Mouse (Mus musculus): ENCODE data around the gene Itln1. TPM values are rescaled to one million over a fixed set of nuclear protein-coding genes. Genes with fewer than 3 reads are reported as not detected.
"Not testable (repeated sequence)": the region's sequence is repeated elsewhere in the genome, so short reads cannot be mapped to it uniquely, and the experiment has no call there.

Gene Itln1
- polyA plus RNA-seq, 1 experiment from 2014 or later, result not detected

- Histone ChIP-seq H3K9ac (no peak overlapping the region), H3K4me3 (no peak overlapping the region), H3K4me1 (no peaks in the 10 kb centered on the region), H3K27ac (no peak overlapping the region), H3K36me3 (replicated peaks) (no peaks in the 10 kb centered on the region), H3K4me2 (no peak overlapping the region), H3K27me3 (replicated peaks) (no peaks in the 10 kb centered on the region), H3K9me3 (no peaks in the 10 kb centered on the region)
- 80% methylated on average over 9 of the region's 9 CpGs for WGBS
- no peak for ATAC-seq (replicated peaks)
Measured at GRCm38 (mm10) chr1:171473920-171474640, 61.0 kb downstream of the Itln1 start.

GRCm38 (mm10) chr1:171473506-171473905 lies 61.6 kb downstream of the Itln1 start:
- no peak overlapping the region for H3K4me2 ChIP-seq
- H3K9me3 ChIP-seq, result no peaks in the 10 kb centered on the region
- H3K4me1 ChIP-seq, result no peaks in the 10 kb centered on the region
- no peak overlapping the region for H3K9ac ChIP-seq
- H3K36me3 ChIP-seq (replicated peaks), result no peaks in the 10 kb centered on the region
- 80% methylated on average over 4 of the region's 4 CpGs for WGBS
- no peak overlapping the region for H3K4me3 ChIP-seq
- no peak overlapping the region for H3K27ac ChIP-seq
- no peak for ATAC-seq (replicated peaks)
- H3K27me3 ChIP-seq (replicated peaks), result no peaks in the 10 kb centered on the region

- not testable (repeated sequence) for H3K4me1 ChIP-seq; H3K27ac ChIP-seq; H3K36me3 ChIP-seq (replicated peaks); H3K4me2 ChIP-seq; H3K4me3 ChIP-seq; H3K27me3 ChIP-seq (replicated peaks); H3K9me3 ChIP-seq; ATAC-seq (replicated peaks); H3K9ac ChIP-seq
- WGBS, result 88% methylated on average over 8 of the region's 8 CpGs
Measured at GRCm38 (mm10) chr1:171471941-171472340, 63.2 kb downstream of the Itln1 start.

- 44% methylated on average over 1 of the region's 1 CpGs for WGBS
Measured at GRCm38 (mm10) chr1:171471452-171471851, 63.6 kb downstream of the Itln1 start.

GRCm38 (mm10) chr1:171470896-171471295 lies 64.2 kb downstream of the Itln1 start:
- no peak for ATAC-seq (replicated peaks)
- Histone ChIP-seq H3K4me2 (no peak overlapping the region), H3K36me3 (replicated peaks) (no peaks in the 10 kb centered on the region), H3K27ac (no peak overlapping the region), H3K9ac (no peak overlapping the region), H3K27me3 (replicated peaks) (no peaks in the 10 kb centered on the region), H3K9me3 (no peaks in the 10 kb centered on the region), H3K4me1 (no peaks in the 10 kb centered on the region), H3K4me3 (no peak overlapping the region)
- WGBS, result 87% methylated on average over 5 of the region's 5 CpGs

More at GRCm38 (mm10) chr1:171471452-171471851, 63.6 kb downstream of the Itln1 start:
- no peaks in the 10 kb centered on the region for H3K9me3 ChIP-seq
- no peak for ATAC-seq (replicated peaks)
- no peaks in the 10 kb centered on the region for H3K36me3 ChIP-seq (replicated peaks)
- no peaks in the 10 kb centered on the region for H3K4me1 ChIP-seq
- H3K9ac ChIP-seq, result no peak overlapping the region
- H3K4me2 ChIP-seq, result no peak overlapping the region
- H3K27me3 ChIP-seq (replicated peaks), result no peaks in the 10 kb centered on the region
- no peak overlapping the region for H3K4me3 ChIP-seq
- H3K27ac ChIP-seq, result no peak overlapping the region

GRCm38 (mm10) chr1:171470371-171470871 lies 64.7 kb downstream of the Itln1 start:
- no peak for ATAC-seq (replicated peaks)
- H3K4me3 ChIP-seq, result no peak overlapping the region
- no peaks in the 10 kb centered on the region for H3K27me3 ChIP-seq (replicated peaks)
- no peak overlapping the region for H3K4me2 ChIP-seq
- H3K4me1 ChIP-seq, result no peaks in the 10 kb centered on the region
- H3K9ac ChIP-seq, result no peak overlapping the region
- no peaks in the 10 kb centered on the region for H3K9me3 ChIP-seq
- H3K36me3 ChIP-seq (replicated peaks), result no peaks in the 10 kb centered on the region
- H3K27ac ChIP-seq, result no peak overlapping the region
- WGBS, result 33% methylated on average over 7 of the region's 7 CpGs

- Histone ChIP-seq H3K4me2 (no peak overlapping the region), H3K9ac (no peak overlapping the region), H3K4me1 (no peaks in the 10 kb centered on the region), H3K36me3 (replicated peaks) (no peaks in the 10 kb centered on the region), H3K9me3 (no peaks in the 10 kb centered on the region), H3K4me3 (no peak overlapping the region), H3K27me3 (replicated peaks) (no peaks in the 10 kb centered on the region), H3K27ac (no peak overlapping the region)
- WGBS, result 92% methylated on average over 3 of the region's 3 CpGs
- ATAC-seq (replicated peaks), result no peak
Measured at GRCm38 (mm10) chr1:171469678-171470077, 65.4 kb downstream of the Itln1 start.

Other genes starting within 250 kb of the Itln1 start
- gene Usp21, start 247.3 kb downstream of the Itln1 start, polyA plus RNA-seq (2015; fragmentation: Nextera tagmentation; extraction: Ambion mirVana), result 119 and 122 TPM in 2 replicates
- gene Ufc1, start 240.3 kb downstream of the Itln1 start, polyA plus RNA-seq (2015; fragmentation: Nextera tagmentation; extraction: Ambion mirVana), result 99.7 and 102 TPM in 2 replicates
- gene Dedd, start 206.1 kb downstream of the Itln1 start, polyA plus RNA-seq (2015; fragmentation: Nextera tagmentation; extraction: Ambion mirVana), result 52.9 and 53.5 TPM in 2 replicates
- 52.2 and 54.2 TPM in 2 replicates for gene Nit1, start 189.6 kb downstream of the Itln1 start, polyA plus RNA-seq (2015; fragmentation: Nextera tagmentation; extraction: Ambion mirVana)
- gene Pfdn2, start 189.6 kb downstream of the Itln1 start, polyA plus RNA-seq (2015; fragmentation: Nextera tagmentation; extraction: Ambion mirVana), result 146 and 150 TPM in 2 replicates
- gene Klhdc9, start 174.5 kb downstream of the Itln1 start, polyA plus RNA-seq (2015; fragmentation: Nextera tagmentation; extraction: Ambion mirVana), result 3.3 and 4.5 TPM in 2 replicates
- 3.1 and 3.6 TPM in 2 replicates for gene Nectin4, start 165.2 kb downstream of the Itln1 start, polyA plus RNA-seq (2015; fragmentation: Nextera tagmentation; extraction: Ambion mirVana)
- 0.66 and 0.87 TPM in 2 replicates for gene Arhgap30, start 146.3 kb downstream of the Itln1 start, polyA plus RNA-seq (2015; fragmentation: Nextera tagmentation; extraction: Ambion mirVana)
- 205 and 216 TPM in 2 replicates for gene Usf1, start 124.0 kb downstream of the Itln1 start, polyA plus RNA-seq (2015; fragmentation: Nextera tagmentation; extraction: Ambion mirVana)
- gene Tstd1, start 116.4 kb downstream of the Itln1 start, polyA plus RNA-seq (2015; fragmentation: Nextera tagmentation; extraction: Ambion mirVana), result 8.4 and 8.8 TPM in 2 replicates
- 9.4 and 11.8 TPM in 2 replicates for gene F11r, start 97.8 kb downstream of the Itln1 start, polyA plus RNA-seq (2015; fragmentation: Nextera tagmentation; extraction: Ambion mirVana)
- 33.1 and 34.3 TPM in 2 replicates for gene Alyref2, start 31.8 kb downstream of the Itln1 start, polyA plus RNA-seq (2015; fragmentation: Nextera tagmentation; extraction: Ambion mirVana)
- not detected in 2 replicates for gene Cd244a, start 23.9 kb upstream of the Itln1 start, polyA plus RNA-seq (2015; fragmentation: Nextera tagmentation; extraction: Ambion mirVana)
- gene Ly9, start 72.1 kb upstream of the Itln1 start, polyA plus RNA-seq (2015; fragmentation: Nextera tagmentation; extraction: Ambion mirVana), result 0.06 and 0.14 TPM in 2 replicates
- not detected in 2 replicates for gene Slamf7, start 117.7 kb upstream of the Itln1 start, polyA plus RNA-seq (2015; fragmentation: Nextera tagmentation; extraction: Ambion mirVana)
- 0.72 and 1.5 TPM in 2 replicates for gene Cd48, start 146.7 kb upstream of the Itln1 start, polyA plus RNA-seq (2015; fragmentation: Nextera tagmentation; extraction: Ambion mirVana)
- gene Slamf1, start 231.8 kb upstream of the Itln1 start, polyA plus RNA-seq (2015; fragmentation: Nextera tagmentation; extraction: Ambion mirVana), result 0.10 and 0.19 TPM in 2 replicates

All from midbrain, embryonic 15.5 days (tissue).